Comparison of ENCODE assay signal across 8 mouse cellular contexts in genomic region chr9:50603189-50603997, GRCm38 (mm10). TPM values are rescaled to one million over a fixed set of nuclear protein-coding genes. Genes with fewer than 3 reads are reported as not detected.
DNase-seq lines count a peak whose midpoint lies in the region; ATAC-seq and TF ChIP-seq lines count a peak whose summit lies in the region.

Gene Sdhd, minus strand, starts transcription at chr9:50603812.
Gene Timm8b, plus strand, starts transcription at chr9:50603910.

- under 1% methylated on average over 48 of the region's 48 CpGs for WGBS in heart, embryonic 12.5 days
- whole genome bisulfite sequencing in kidney, postnatal 0 days, result under 1% methylated on average over 48 of the region's 48 CpGs
- WGBS in liver, embryonic 11.5 days, result under 1% methylated on average over 48 of the region's 48 CpGs
- 1% methylated on average over 48 of the region's 48 CpGs for WGBS in stomach, embryonic 14.5 days

- peak within 1 kb of the TSS; percentile 76 for H3K4me2 ChIP-seq in heart, embryonic 12.5 days
- peak within 1 kb of the TSS; percentile 69 for H3K4me2 ChIP-seq in kidney, postnatal 0 days (ENCODE audit: low read length)
- H3K4me2 ChIP-seq in liver, embryonic 11.5 days, result peak within 1 kb of the TSS; percentile 73
- H3K4me2 ChIP-seq in stomach, embryonic 14.5 days (replicated peaks; ENCODE audit: low read depth, low read length), result peak within 1 kb of the TSS; percentile 73

- peaks cover 49% of the 10 kb centered on the region for H3K36me3 ChIP-seq in heart, embryonic 12.5 days
- H3K36me3 ChIP-seq in kidney, postnatal 0 days (ENCODE audit: insufficient read depth, low read length), result peaks cover 14% of the 10 kb centered on the region
- H3K36me3 ChIP-seq in liver, embryonic 11.5 days (ENCODE audit: control insufficient read depth, insufficient read depth, low read length), result peaks cover 27% of the 10 kb centered on the region
- H3K36me3 ChIP-seq in stomach, embryonic 14.5 days (ENCODE audit: control insufficient read depth, insufficient read depth, low read length), result peaks cover 22% of the 10 kb centered on the region

- peak within 1 kb of the TSS; percentile 91 for H3K9ac ChIP-seq in heart, embryonic 12.5 days
- peak within 1 kb of the TSS; percentile 74 for H3K9ac ChIP-seq in kidney, postnatal 0 days (ENCODE audit: low read depth, low read length)
- H3K9ac ChIP-seq in liver, embryonic 11.5 days (ENCODE audit: low read depth, low read length), result peak within 1 kb of the TSS; percentile 85
- peak within 1 kb of the TSS; percentile 83 for H3K9ac ChIP-seq in stomach, embryonic 14.5 days (replicated peaks; ENCODE audit: low read depth, low read length)

- peaks cover 37% of the 10 kb centered on the region for H3K4me1 ChIP-seq in heart, embryonic 12.5 days (replicated peaks)
- H3K4me1 ChIP-seq in kidney, postnatal 0 days (replicated peaks; ENCODE audit: insufficient read depth, low read length), result peaks cover 14% of the 10 kb centered on the region
- peaks cover 15% of the 10 kb centered on the region for H3K4me1 ChIP-seq in liver, embryonic 11.5 days (replicated peaks; ENCODE audit: control insufficient read depth, insufficient read depth, low read length)
- peaks cover 12% of the 10 kb centered on the region; the same call in 1 of the 2 replicates for H3K4me1 ChIP-seq in stomach, embryonic 14.5 days (ENCODE audit: control insufficient read depth, insufficient read depth, low read length)

- peak; percentile 97 for DNase-seq in CD4-positive helper T cell, adult 2 months (ENCODE audit: low read depth, low spot score)
- DNase-seq in brain, embryonic 18.5 days (ENCODE audit: low read depth, low spot score), result peak; percentile 91
- peak; percentile 98 for DNase-seq in kidney, postnatal 0 days (ENCODE audit: low spot score)
- DNase-seq in liver, embryonic 11.5 days (ENCODE audit: low spot score), result peak; percentile 90
- DNase-seq in naive thymus-derived CD4-positive, alpha-beta T cell, adult 2 months (ENCODE audit: low read depth), result peak; percentile 96

- H3K9me3 ChIP-seq in heart, embryonic 12.5 days (replicated peaks), result no peaks in the 10 kb centered on the region
- no peaks in the 10 kb centered on the region for H3K9me3 ChIP-seq in kidney, postnatal 0 days (replicated peaks; ENCODE audit: low read length)
- H3K9me3 ChIP-seq in liver, embryonic 11.5 days (ENCODE audit: control insufficient read depth, low read length), result no peaks in the 10 kb centered on the region
- H3K9me3 ChIP-seq in stomach, embryonic 14.5 days (ENCODE audit: control insufficient read depth, low read depth, low read length), result no peaks in the 10 kb centered on the region

- TF ChIP-seq CTCF in kidney, postnatal 0 days (IDR thresholded peaks at IDR 0.05; ENCODE audit: low read depth), result no peak

- no peaks in the 10 kb centered on the region for H3K27me3 ChIP-seq in heart, embryonic 12.5 days (replicated peaks)
- H3K27me3 ChIP-seq in kidney, postnatal 0 days (ENCODE audit: insufficient read depth, low read length), result no peaks in the 10 kb centered on the region
- no peaks in the 10 kb centered on the region for H3K27me3 ChIP-seq in liver, embryonic 11.5 days (replicated peaks; ENCODE audit: control insufficient read depth, insufficient read depth, low read length)
- H3K27me3 ChIP-seq in stomach, embryonic 14.5 days (ENCODE audit: control insufficient read depth, insufficient read depth, low read length), result no peaks in the 10 kb centered on the region

- peak within 1 kb of the TSS; percentile 91 for H3K27ac ChIP-seq in heart, embryonic 12.5 days (ENCODE audit: poor library complexity, severe bottlenecking)
- H3K27ac ChIP-seq in kidney, postnatal 0 days, result peak within 1 kb of the TSS; percentile 87
- H3K27ac ChIP-seq in liver, embryonic 11.5 days (ENCODE audit: low read depth, low read length), result peak within 1 kb of the TSS; percentile 66
- H3K27ac ChIP-seq in stomach, embryonic 14.5 days (ENCODE audit: low read length), result peak within 1 kb of the TSS; percentile 84

- H3K4me3 ChIP-seq in heart, embryonic 12.5 days, result peak within 1 kb of the TSS; percentile 91
- H3K4me3 ChIP-seq in kidney, postnatal 0 days (replicated peaks; ENCODE audit: low read depth, low read length), result peak within 1 kb of the TSS; percentile 69
- H3K4me3 ChIP-seq in liver, embryonic 11.5 days (ENCODE audit: low read depth, low read length), result peak within 1 kb of the TSS; percentile 90
- H3K4me3 ChIP-seq in stomach, embryonic 14.5 days (ENCODE audit: low read depth, low read length), result peak within 1 kb of the TSS; percentile 89

- ATAC-seq in erythroid progenitor cell, adult 5-6 weeks (replicated peaks; ENCODE audit: low FRiP score, poor library complexity, severe bottlenecking), result peak; percentile 96
- peak; percentile 97 for ATAC-seq in heart, embryonic 12.5 days (ENCODE audit: insufficient number of reproducible peaks, low FRiP score)
- ATAC-seq in kidney, postnatal 0 days (replicated peaks; ENCODE audit: low FRiP score, low read depth), result peak; percentile 96
- peak; percentile 90 for ATAC-seq in liver, embryonic 11.5 days (replicated peaks; ENCODE audit: low FRiP score)
- peak; percentile 97 for ATAC-seq in stomach, embryonic 14.5 days (ENCODE audit: insufficient number of reproducible peaks, insufficient read depth, low FRiP score, low read depth)

RNA-seq across cellular contexts. Expression of gene Sdhd, which starts in this region (rescaled TPM):
- 79.6 and 82.2 TPM in 2 replicates for total RNA-seq in erythroid progenitor cell, adult 5-6 weeks (2015; ENCODE audit: low replicate concordance)
- total RNA-seq in erythroid progenitor cell, adult 5-6 weeks (2017; ENCODE audit: low replicate concordance), result 43.1 and 59.0 TPM in 2 replicates
- polyA plus RNA-seq in heart, embryonic 12.5 days (2016; fragmentation: Nextera tagmentation; extraction: Ambion mirVana), result 570 and 575 TPM in 2 replicates
- 599 and 602 TPM in 2 replicates for polyA plus RNA-seq in kidney, postnatal 0 days (2015; fragmentation: Nextera tagmentation; extraction: Ambion mirVana)
- 503 and 533 TPM in 2 replicates for polyA plus RNA-seq in liver, embryonic 11.5 days (2014; fragmentation: Nextera tagmentation; extraction: Ambion mirVana)
- polyA plus RNA-seq in stomach, embryonic 14.5 days (2014; fragmentation: Nextera tagmentation; extraction: Ambion mirVana), result 295 and 307 TPM in 2 replicates

RNA-seq across cellular contexts. Expression of gene Timm8b, which starts in this region (rescaled TPM):
- total RNA-seq in erythroid progenitor cell, adult 5-6 weeks (2015; ENCODE audit: low replicate concordance), result 29.6 and 98.1 TPM in 2 replicates
- 22.5 and 77.4 TPM in 2 replicates for total RNA-seq in erythroid progenitor cell, adult 5-6 weeks (2017; ENCODE audit: low replicate concordance)
- 290 and 305 TPM in 2 replicates for polyA plus RNA-seq in heart, embryonic 12.5 days (2016; fragmentation: Nextera tagmentation; extraction: Ambion mirVana)
- polyA plus RNA-seq in kidney, postnatal 0 days (2015; fragmentation: Nextera tagmentation; extraction: Ambion mirVana), result 406 and 483 TPM in 2 replicates
- polyA plus RNA-seq in liver, embryonic 11.5 days (2014; fragmentation: Nextera tagmentation; extraction: Ambion mirVana), result 301 and 312 TPM in 2 replicates
- polyA plus RNA-seq in stomach, embryonic 14.5 days (2014; fragmentation: Nextera tagmentation; extraction: Ambion mirVana), result 272 and 288 TPM in 2 replicates

Comparison
In these comparisons a context has a peak if more than half of its experiments do, and no peak if none do; other contexts are left out.
1. Peak in every context shown above with its lines: DNase-seq, ATAC-seq, H3K4me3 ChIP-seq and H3K27ac ChIP-seq.